28 mouse cellular contexts compared by ENCODE assay signal in the genomic region with DNA sequence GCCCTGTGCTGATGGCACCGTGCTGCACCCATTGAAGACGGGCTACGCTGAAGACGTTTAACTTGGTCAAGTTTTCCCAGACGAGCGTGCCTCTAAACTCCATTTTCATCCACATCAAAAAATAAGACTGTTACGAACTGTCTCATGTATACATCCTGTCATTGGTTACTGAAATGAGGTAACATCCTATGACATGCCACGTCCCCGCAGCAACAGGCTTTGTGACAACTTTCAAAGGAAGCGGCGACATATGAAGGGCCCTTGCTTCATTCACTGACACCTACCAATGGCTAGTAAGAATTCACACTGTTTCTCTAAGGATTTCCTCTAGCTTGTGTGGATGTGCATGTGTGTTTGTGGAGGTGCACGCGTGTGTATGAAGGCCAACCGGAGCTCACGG. TPM values are rescaled to one million over a fixed set of nuclear protein-coding genes. Genes with fewer than 3 reads are reported as not detected.
DNase-seq lines count a peak whose midpoint lies in the region; ATAC-seq and TF ChIP-seq lines count a peak whose summit lies in the region.
"Had no signal": no experiment of that assay in that cellular context is flagged by ENCODE, and none has a peak within 500 bp of the region (broad histone marks: within the 10 kb centered on the region; RNA-seq: fewer than 3 reads in every experiment).

No protein-coding gene starts in this region.

- peaks cover 8% of the 10 kb centered on the region for H3K4me1 ChIP-seq in testis, adult 2 months (ENCODE audit: control insufficient read depth, insufficient read depth, low read length)

- no peak; the same call in 1 of the 2 replicates for TF ChIP-seq POLR2A in testis, adult 2 months (IDR thresholded peaks at IDR 0.05; ENCODE audit: control insufficient read depth, low read depth, low read length)

- no peak for TF ChIP-seq CTCF in testis, adult 2 months (IDR thresholded peaks at IDR 0.05; ENCODE audit: control insufficient read depth, insufficient read depth, insufficient replicate concordance, low read depth, low read length)

- no peak for DNase-seq in testis, postnatal 14 days (ENCODE audit: low spot score)
- peak; percentile 87 for DNase-seq in thymus, postnatal 0 days (ENCODE audit: low spot score)
- peak; percentile 55 for DNase-seq in thymus, postnatal 4 days
- no peak for DNase-seq in yolk sac, embryonic 10.5 days (ENCODE audit: low spot score)
- DNase-seq in natural killer cell, adult 2 months (ENCODE audit: low spot score in 2 of 2) = no peak
- no peak for DNase-seq in MN1 (ENCODE audit: low spot score)
- DNase-seq: adrenal gland, adult 2 months; adrenal gland, postnatal 36 days; cerebellum, adult 2 months; cerebellum, postnatal 14 days; gastrocnemius, postnatal 14 days; kidney, adult 11 months; kidney, postnatal 36 days; layer of hippocampus, adult 9-11 months; lung, postnatal 36 days had no signal

- H3K27me3 ChIP-seq in testis, adult 2 months (ENCODE audit: control insufficient read depth, insufficient read depth, low read length) = no peaks in the 10 kb centered on the region
- H3K27me3 ChIP-seq: embryonic facial prominence, embryonic 15.5 days; lung, embryonic 15.5 days; megakaryocyte, embryonic 14.5 days had no signal

- no peaks in the 10 kb centered on the region for H3K36me3 ChIP-seq in testis, adult 2 months (ENCODE audit: control insufficient read depth, insufficient read depth, low read length)
- H3K36me3 ChIP-seq: heart, embryonic 12.5 days; lung, embryonic 15.5 days had no signal

- 0 out of 2 replicates have a peak overlapping the region, but pooled peaks have one; percentile 10 for H3K27ac ChIP-seq in testis, adult 2 months (ENCODE audit: control insufficient read depth, insufficient read depth, low read depth, low read length)
- H3K27ac ChIP-seq: embryonic facial prominence, embryonic 10.5 days; embryonic facial prominence, embryonic 15.5 days; forebrain, embryonic 13.5 days; hindbrain, embryonic 14.5 days; limb, embryonic 12.5 days; lung, embryonic 15.5 days; midbrain, embryonic 12.5 days had no signal

- H3K4me3 ChIP-seq in testis, adult 2 months (ENCODE audit: control insufficient read depth, low read depth, low read length) = peak overlapping the region; percentile 74
- H3K4me3 ChIP-seq: embryonic facial prominence, embryonic 10.5 days; embryonic facial prominence, embryonic 15.5 days; forebrain, embryonic 13.5 days; heart, embryonic 12.5 days; limb, embryonic 12.5 days; lung, embryonic 15.5 days; megakaryocyte, embryonic 14.5 days; midbrain, embryonic 12.5 days; myocyte had no signal

- ATAC-seq in activated CD4-positive, CD25-positive, alpha-beta regulatory T cell, adult 4 months = peak; percentile 19
- ATAC-seq: forebrain, embryonic 13.5 days; inflammation-experienced regulatory T-cells, adult 6 months had no signal

RNA-seq across cellular contexts. Expression of a gene that starts 38.3 kb away (rescaled TPM):
- polyA plus RNA-seq in testis, adult 2 months (2012; rRNA removed) = 29.9 and 34.0 TPM in 2 replicates
- polyA plus RNA-seq in activated CD4-positive, CD25-positive, alpha-beta regulatory T cell, adult 4 months (2017; shearing (Covaris generic)) = 1 to 10 TPM; 7.5 to 8.2 TPM
- 11.3 and 13.0 TPM in 2 replicates for polyA plus RNA-seq in thymus, postnatal 0 days (2015; fragmentation: Nextera tagmentation; extraction: Ambion mirVana)

Comparison
In these comparisons a context has a peak if more than half of its experiments do, and no peak if none do; other contexts are left out.
1. DNase-seq: peak in thymus, postnatal 0 days (single experiment) and thymus, postnatal 4 days (single experiment); none in testis, postnatal 14 days (single experiment), yolk sac, embryonic 10.5 days (single experiment), natural killer cell, adult 2 months (0 of 2) and MN1 (single experiment).